Mouse (Mus musculus) Patski (cell line): Measurements from ENCODE around the gene Hoxc8. TPM values are rescaled to one million over a fixed set of nuclear protein-coding genes. Genes with fewer than 3 reads are reported as not detected.

ENCODE experiments used
- ATAC-seq: fragments of 100-300 bp; one replicate; pipeline ENCODE4 v1.8.0; 2021
- CTCF ChIA-PET: fragments of 350-600 bp; sonication (Branson Sonifier 250); formaldehyde crosslinking; loops from one replicate; lab custom pipeline; 2022; ENCODE audit warnings: inconsistent platforms; lab: Charles Lee
- POLR2A ChIA-PET: fragments of 350-600 bp; sonication (Branson Sonifier 250); formaldehyde crosslinking; loops from one replicate; lab custom pipeline; 2022; ENCODE audit warnings: antibody characterized with exemption, inconsistent platforms; lab: Charles Lee
- DNase-seq: peaks from one replicate; pipeline ENCODE4 v3.0.0-alpha.2; 2011; ENCODE audit warnings: low read depth, low spot score
- H3K27me3 ChIP-seq: fragments of 371-371 bp; one replicate; pipeline ENCODE4 v1.5.1; 2021
- CTCF ChIP-seq: fragments of 100-300 bp; IDR thresholded peaks from one replicate; pipeline ENCODE4 v1.5.1; 2021
- in situ Hi-C: fragments of 300-500 bp; cut with MboI; formaldehyde crosslinking; loops from 3 replicates; pipeline ENCODE4 v1.11.1; 2018; ENCODE audit warnings: low pct_unique_long_range_greater_than_20kb, mixed read lengths
- polyA plus RNA-seq: library from polyadenylated mRNA; unstranded; gene quantifications from one replicate; pipeline ENCODE4 v1.2.3, GENCODE M21; 2021

The Hoxc8 gene
- polyA plus RNA-seq, 1 experiment from 2014 or later: 0.41 TPM

DNA sequence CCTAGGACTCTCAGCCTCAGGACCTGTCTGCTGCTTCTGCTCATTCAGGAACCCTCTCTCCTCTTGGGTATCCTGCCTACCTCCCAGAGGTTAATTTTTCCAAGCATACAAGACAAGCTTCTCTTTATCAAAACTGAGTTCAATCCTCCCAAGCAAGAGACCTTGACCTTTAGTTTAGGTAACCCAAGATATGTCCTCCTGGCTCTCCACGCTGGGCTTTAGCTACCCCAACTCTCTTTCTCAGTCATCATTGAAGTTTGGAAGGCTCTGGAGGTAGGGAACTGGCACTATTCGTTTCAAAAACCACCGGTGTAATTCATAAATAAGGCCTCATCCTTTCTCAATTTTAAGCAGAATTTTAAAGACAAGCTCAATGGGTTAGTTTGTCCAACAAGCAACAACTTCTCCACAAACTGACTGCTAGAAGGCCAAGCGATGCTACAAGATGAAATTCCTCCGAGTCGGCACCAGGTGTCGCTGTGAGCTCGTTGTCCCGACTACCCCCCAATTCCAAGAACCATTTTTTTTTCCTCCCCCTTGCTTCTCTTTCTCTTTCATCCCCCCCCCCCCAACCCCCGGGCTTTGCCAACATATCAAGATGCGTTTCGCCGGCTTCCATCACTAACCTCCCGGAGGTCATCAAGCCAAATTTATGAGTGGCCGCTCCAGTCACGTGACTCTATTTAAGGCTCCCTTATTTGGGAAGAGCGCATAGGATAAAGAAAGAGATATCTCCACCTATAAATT, 23.0 kb downstream of the Hoxc8 start:
- ChIA-PET POLR2A (interaction anchor here (1.0 kb wide), 1 partner anchor 152 kb away, joined by 4 read pairs; no protein-coding TSS in a partner anchor), CTCF (interaction anchor here (0.8 to 2.1 kb wide), 22 partner anchors 9 to 176 kb away, joined by 3 to 15 read pairs (median 4); partner anchors contain the start of gene Smug1)
- in situ Hi-C loops: loop anchor here (5.0 to 10.0 kb wide), 2 partner anchors 114 to 151 kb away; partner anchors contain the start of gene Smug1
- DNase-seq: no peak
- peak; percentile 87 for TF ChIP-seq CTCF
- no peak for ATAC-seq
- no peaks in the 10 kb centered on the region for H3K27me3 ChIP-seq

DNA sequence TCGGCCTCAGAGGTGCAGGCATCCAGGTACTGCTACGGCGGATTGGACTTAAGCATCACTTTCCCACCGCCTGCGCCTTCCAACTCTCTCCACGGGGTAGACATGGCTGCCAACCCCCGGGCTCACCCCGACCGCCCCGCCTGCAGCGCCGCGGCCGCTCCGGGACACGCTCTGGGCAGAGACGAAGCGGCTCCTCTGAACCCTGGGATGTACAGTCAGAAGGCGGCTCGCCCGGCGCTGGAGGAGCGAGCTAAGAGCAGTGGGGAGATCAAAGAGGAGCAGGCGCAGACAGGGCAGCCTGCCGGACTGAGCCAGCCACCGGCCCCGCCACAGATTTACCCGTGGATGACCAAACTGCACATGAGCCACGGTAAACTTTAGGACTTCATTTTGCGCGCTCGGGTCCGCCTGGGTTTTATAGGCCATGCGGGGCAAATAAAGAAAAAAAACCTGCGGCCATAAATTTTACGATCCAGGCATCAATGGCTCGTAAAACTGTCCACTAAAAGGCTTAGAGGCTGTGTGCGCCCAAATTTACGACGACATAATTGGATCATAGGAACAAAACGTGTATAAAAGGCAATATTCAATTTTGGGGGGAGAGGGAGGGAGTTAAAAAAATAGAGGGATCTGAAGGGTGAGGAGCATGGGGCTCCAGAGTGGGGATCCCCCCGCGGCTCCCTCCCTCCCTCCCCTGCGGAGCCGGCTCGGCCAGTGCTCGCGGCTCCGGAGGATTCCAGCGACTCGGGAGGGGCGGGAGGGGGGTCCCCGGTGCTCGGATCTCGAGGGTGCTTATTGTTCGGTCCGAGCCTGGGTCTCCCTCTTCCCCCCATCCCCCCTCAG, 24.0 kb downstream of the Hoxc8 start:
- POLR2A ChIA-PET: no interaction called here
- no peak for DNase-seq
- TF ChIP-seq CTCF: no peak
- H3K27me3 ChIP-seq: no peaks in the 10 kb centered on the region
- in situ Hi-C loops: loop anchor here (5.0 to 10.0 kb wide), 2 partner anchors 113 to 150 kb away; partner anchors contain the start of gene Smug1
- peak; percentile 17 for ATAC-seq
- CTCF ChIA-PET: interaction anchor here (1.0 to 2.1 kb wide), 11 partner anchors 10 to 163 kb away, joined by 3 to 15 read pairs (median 6); no protein-coding TSS in a partner anchor

DNA sequence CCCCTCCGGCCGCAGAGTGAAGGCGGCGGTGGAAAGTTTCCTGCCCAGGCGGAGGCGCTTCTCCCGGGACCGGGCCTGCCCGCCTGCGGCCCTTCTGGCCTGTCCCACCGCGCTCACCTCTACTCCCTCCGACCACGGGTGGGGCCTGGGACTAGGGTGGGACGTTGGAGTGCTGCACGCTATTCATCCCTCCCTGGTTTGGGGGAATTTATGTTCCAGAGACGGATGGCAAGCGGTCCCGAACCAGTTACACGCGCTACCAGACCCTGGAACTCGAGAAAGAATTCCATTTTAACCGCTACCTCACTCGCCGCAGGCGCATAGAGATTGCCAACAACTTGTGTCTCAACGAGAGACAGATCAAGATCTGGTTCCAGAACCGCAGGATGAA, 24.6 kb downstream of the Hoxc8 start:
- TF ChIP-seq CTCF: no peak
- ChIA-PET CTCF (no interaction called here), POLR2A (no interaction called here)
- DNase-seq (no peak), ATAC-seq (no peak)
- in situ Hi-C loops: loop anchor here (10.0 kb wide), 1 partner anchor 150 kb away; the partner anchor contains the start of gene Smug1
- no peaks in the 10 kb centered on the region for H3K27me3 ChIP-seq

DNA sequence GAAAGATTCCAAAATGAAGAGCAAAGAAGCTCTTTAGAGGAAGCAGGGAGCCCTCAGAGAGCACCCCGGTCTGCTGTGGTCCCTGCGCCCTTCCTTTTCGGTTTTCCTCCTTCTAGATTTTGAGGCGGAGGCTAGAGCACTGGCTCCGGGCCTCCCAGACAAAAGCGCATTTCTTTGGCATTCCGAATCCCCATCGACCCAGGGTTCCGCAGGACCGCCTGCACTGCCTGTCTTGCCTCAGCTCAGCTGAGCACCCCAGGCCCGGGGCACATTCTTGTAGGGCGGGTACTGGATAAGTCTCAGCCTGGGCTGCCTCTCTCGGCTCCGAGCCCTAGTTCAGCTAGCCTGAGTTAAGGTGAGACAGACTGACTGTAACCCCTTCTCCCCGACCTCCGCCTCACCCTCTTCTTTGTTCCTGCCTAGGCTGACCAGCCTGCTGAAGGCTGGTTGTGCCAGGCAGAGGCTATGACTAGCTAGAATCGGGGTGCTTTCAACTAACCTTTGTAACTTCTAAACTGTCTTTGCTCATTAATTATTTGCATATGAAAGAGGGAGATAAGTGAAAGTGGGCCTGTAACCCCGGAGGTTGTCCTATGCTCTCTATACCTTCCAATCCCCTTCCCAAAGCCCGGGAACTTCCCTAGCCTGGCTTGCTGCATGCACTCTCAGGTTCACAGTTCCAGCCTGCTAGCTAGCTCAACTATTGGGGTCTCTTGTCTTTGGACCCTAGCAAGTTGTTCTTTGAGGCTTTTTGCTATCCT, 25.2 kb downstream of the Hoxc8 start:
- DNase-seq: no peak
- H3K27me3 ChIP-seq: no peaks in the 10 kb centered on the region
- no peak for ATAC-seq
- CTCF ChIA-PET: interaction anchor here (0.7 kb wide), 1 partner anchor 10 kb away, joined by 3 read pairs; no protein-coding TSS in a partner anchor
- POLR2A ChIA-PET: no interaction called here
- no peak for TF ChIP-seq CTCF
- in situ Hi-C loops: loop anchor here (10.0 kb wide), 1 partner anchor 149 kb away; the partner anchor contains the start of gene Smug1

DNA sequence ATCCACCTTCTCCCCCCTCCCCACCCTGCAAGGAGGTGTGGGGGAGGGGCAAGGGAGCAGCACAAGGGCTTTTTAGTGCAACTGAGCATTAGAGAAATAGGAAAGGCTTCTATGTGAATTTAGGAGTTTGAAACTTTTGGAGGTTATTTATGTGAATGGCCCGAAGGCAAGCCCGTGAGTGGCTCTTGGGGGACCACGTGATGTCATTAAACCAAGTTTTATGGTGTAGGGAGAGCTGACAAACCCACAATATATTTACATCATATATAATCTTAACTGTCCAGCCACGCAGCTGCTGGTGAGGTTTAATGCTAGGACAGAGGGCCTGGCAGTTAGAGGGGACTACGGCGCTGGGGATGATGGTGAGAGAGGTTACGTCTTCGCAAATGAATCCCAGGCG, 28.2 kb downstream of the Hoxc8 start, which contains the start of gene Hoxc4:
Hoxc4 (plus strand) TSS at position 299 of the 400 bp plus-strand sequence.
- no peaks in the 10 kb centered on the region for H3K27me3 ChIP-seq
- no peak for ATAC-seq
- no peak for DNase-seq
- in situ Hi-C loops: loop anchor here (10.0 kb wide), 1 partner anchor 146 kb away; the partner anchor contains the start of gene Smug1
- POLR2A ChIA-PET: no interaction called here
- CTCF ChIA-PET: no interaction called here
- no peak for TF ChIP-seq CTCF

DNA sequence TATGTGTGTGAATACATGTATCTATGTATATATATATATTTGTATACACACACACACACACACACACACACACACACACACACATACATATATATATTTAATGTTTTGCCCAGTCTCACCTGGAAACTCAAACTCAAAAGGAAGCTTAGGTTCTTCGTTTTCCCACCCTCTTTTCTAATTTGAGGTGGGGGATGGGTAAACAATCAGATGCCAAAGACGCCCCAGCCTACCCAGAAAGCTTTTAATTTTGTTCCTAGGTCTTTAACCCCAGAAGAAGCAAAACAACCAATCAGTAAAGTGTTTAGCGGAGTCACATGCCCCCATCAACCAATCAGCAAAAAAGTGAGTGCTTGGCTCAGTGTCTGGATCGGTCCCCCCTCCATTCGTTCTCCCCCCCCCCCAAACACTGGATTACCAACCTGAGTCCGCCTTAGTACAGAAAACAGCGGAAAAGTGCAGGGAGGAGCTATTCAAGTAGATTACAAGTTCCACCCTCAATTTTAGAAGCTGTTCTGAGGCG, 30.6 kb downstream of the Hoxc8 start:
- no peak for ATAC-seq
- H3K27me3 ChIP-seq: no peaks in the 10 kb centered on the region
- DNase-seq: no peak
- ChIA-PET CTCF (interaction anchor here (1.0 to 1.6 kb wide), 2 partner anchors 110 to 156 kb away, joined by 3 to 4 read pairs; no protein-coding TSS in a partner anchor), POLR2A (no interaction called here)
- in situ Hi-C loops: no loop called here
- TF ChIP-seq CTCF: no peak

DNA sequence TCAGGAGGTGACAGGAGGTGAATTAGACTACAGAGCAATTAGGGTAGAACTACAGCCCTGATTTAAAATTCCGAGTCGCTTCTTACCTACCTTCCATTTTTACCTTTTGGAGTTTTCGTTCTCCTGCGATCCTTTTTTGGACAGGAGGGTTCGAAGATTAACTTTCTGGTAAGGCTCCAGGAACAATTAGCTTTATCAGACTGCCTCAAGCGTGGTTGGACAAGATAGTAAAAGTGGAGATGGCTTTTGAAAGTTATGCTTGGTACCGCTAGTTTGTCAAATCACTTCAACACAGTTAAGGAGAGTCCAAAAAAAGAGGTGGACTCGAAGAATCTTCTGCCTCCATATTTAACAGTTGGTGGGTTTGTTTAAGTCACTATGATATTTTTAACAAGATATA, 31.1 kb downstream of the Hoxc8 start:
- no peaks in the 10 kb centered on the region for H3K27me3 ChIP-seq
- in situ Hi-C loops: no loop called here
- ATAC-seq (no peak), DNase-seq (no peak)
- no peak for TF ChIP-seq CTCF
- CTCF ChIA-PET: interaction anchor here (1.0 kb wide), 1 partner anchor 156 kb away, joined by 4 read pairs; no protein-coding TSS in a partner anchor
- POLR2A ChIA-PET: no interaction called here

DNA sequence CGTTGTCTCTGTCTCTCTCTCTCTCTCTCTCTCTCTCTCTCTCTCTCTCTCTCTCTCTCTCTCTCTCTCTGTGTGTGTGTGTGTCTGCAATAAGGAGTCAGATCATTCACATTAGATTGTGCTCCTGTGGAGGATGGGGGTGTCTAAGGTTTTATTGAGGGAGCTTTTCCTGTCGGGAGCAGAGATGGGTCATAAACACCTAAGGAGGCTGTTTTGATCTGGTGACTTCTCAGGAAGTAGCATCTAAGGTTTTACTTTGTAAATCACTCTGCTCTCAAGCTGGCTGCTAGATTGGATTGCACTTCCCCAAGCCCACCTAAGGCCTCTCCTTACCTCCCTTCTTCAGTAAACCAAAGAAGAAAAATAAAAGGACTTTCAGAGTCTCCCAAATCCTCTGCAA, 33.7 kb downstream of the Hoxc8 start:
- DNase-seq (no peak), ATAC-seq (no peak)
- in situ Hi-C loops: no loop called here
- H3K27me3 ChIP-seq: no peaks in the 10 kb centered on the region
- ChIA-PET CTCF (interaction anchor here (1.3 to 1.4 kb wide), 2 partner anchors 11 to 153 kb away, joined by 3 read pairs; no protein-coding TSS in a partner anchor), POLR2A (interaction anchor here (0.7 kb wide), 1 partner anchor 18 kb away, joined by 5 read pairs; no protein-coding TSS in a partner anchor)
- TF ChIP-seq CTCF: no peak
